In the genomic region with DNA sequence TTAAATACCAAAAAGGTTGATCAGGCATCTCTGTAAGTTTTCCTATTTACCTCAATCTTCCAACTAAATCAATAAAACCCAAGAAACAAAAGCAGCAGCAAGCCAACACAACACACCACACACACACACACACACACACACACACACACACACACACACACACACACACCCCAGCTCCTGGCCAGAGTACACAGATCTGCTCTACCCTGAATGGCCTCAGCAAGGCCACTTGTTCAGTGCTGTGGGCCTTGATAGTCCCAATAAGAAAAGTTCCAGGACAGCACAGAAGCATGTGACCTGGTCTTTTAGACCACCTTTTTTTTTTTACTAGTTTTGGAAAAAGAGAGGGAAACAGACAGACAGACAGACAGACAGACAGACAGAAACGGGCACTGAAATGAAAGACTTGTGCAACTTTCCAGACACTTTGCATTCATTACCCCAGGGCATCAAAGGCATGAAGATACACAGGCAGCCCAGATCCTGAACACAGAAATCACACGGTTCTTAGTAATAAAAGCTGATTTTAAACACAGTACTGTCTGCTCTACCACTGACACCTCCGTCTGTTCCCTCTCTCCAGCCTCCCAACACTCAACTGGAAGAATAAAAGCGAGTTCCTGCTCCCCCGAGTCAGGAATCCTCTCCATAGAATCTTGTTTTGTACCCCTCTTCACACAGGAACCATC, we compare ENCODE assay signal across 10 mouse cellular contexts. TPM values are rescaled to one million over a fixed set of nuclear protein-coding genes. Genes with fewer than 3 reads are reported as not detected.
DNase-seq lines count a peak whose midpoint lies in the region; ATAC-seq and TF ChIP-seq lines count a peak whose summit lies in the region.
"Had no signal": no experiment of that assay in that cellular context is flagged by ENCODE, and none has a peak within 500 bp of the region (broad histone marks: within the 10 kb centered on the region; RNA-seq: fewer than 3 reads in every experiment).

No protein-coding gene starts in this region.

- peak overlapping the region; percentile 61 for H3K4me2 ChIP-seq in kidney, embryonic 14.5 days (replicated peaks; ENCODE audit: low read depth, low read length)
- peak overlapping the region; percentile 79 for H3K4me2 ChIP-seq in forebrain, embryonic 14.5 days (ENCODE audit: low read length)
- peak overlapping the region; percentile 1; the same call in 1 of the 2 replicates for H3K4me2 ChIP-seq in midbrain, embryonic 11.5 days

- peak overlapping the region; percentile 86 for H3K27ac ChIP-seq in kidney, embryonic 14.5 days (ENCODE audit: low read depth, low read length)
- peak overlapping the region; percentile 62 for H3K27ac ChIP-seq in embryonic facial prominence, embryonic 10.5 days (replicated peaks)
- peak overlapping the region; percentile 48 for H3K27ac ChIP-seq in forebrain, embryonic 14.5 days (ENCODE audit: low read depth, low read length)
- no peak overlapping the region for H3K27ac ChIP-seq in midbrain, embryonic 11.5 days (ENCODE audit: low read depth, low read length)
- H3K27ac ChIP-seq: liver, embryonic 14.5 days had no signal

- H3K4me1 ChIP-seq in kidney, embryonic 14.5 days (ENCODE audit: control insufficient read depth, insufficient read depth, low read length): peaks cover 43% of the 10 kb centered on the region; the same call in 1 of the 2 replicates
- H3K4me1 ChIP-seq in embryonic facial prominence, embryonic 10.5 days: peaks cover 68% of the 10 kb centered on the region
- peaks cover 34% of the 10 kb centered on the region for H3K4me1 ChIP-seq in forebrain, embryonic 14.5 days (ENCODE audit: control insufficient read depth, insufficient read depth, low read length)
- H3K4me1 ChIP-seq in midbrain, embryonic 11.5 days (ENCODE audit: control insufficient read depth, insufficient read depth, low read length): peaks cover 42% of the 10 kb centered on the region
- no peaks in the 10 kb centered on the region; the same call in 1 of the 2 replicates for H3K4me1 ChIP-seq in lung, adult 2 months (ENCODE audit: control insufficient read depth, insufficient read depth, low read length)

- H3K27me3 ChIP-seq in kidney, embryonic 14.5 days (ENCODE audit: control insufficient read depth, insufficient read depth, low read length): no peaks in the 10 kb centered on the region
- H3K27me3 ChIP-seq in embryonic facial prominence, embryonic 10.5 days (replicated peaks; ENCODE audit: low read depth, poor library complexity, severe bottlenecking): no peaks in the 10 kb centered on the region
- no peaks in the 10 kb centered on the region for H3K27me3 ChIP-seq in forebrain, embryonic 14.5 days (replicated peaks; ENCODE audit: control insufficient read depth, insufficient read depth, low read length)
- H3K27me3 ChIP-seq in midbrain, embryonic 11.5 days (ENCODE audit: control insufficient read depth, insufficient read depth, low read length): no peaks in the 10 kb centered on the region

- peak overlapping the region; percentile 98 for H3K9ac ChIP-seq in kidney, embryonic 14.5 days (ENCODE audit: low read depth, low read length)
- peak overlapping the region; percentile 99 for H3K9ac ChIP-seq in forebrain, embryonic 14.5 days (ENCODE audit: low read length)
- no peak overlapping the region for H3K9ac ChIP-seq in midbrain, embryonic 11.5 days (ENCODE audit: low read length)
- H3K9ac ChIP-seq: liver, embryonic 14.5 days had no signal

- H3K4me3 ChIP-seq in kidney, embryonic 14.5 days (ENCODE audit: low read length): peak overlapping the region; percentile 99
- peak overlapping the region; percentile 90 for H3K4me3 ChIP-seq in embryonic facial prominence, embryonic 10.5 days
- H3K4me3 ChIP-seq in forebrain, embryonic 14.5 days (ENCODE audit: low read depth, low read length): peak overlapping the region; percentile 78
- no peak overlapping the region for H3K4me3 ChIP-seq in midbrain, embryonic 11.5 days (ENCODE audit: low read depth, low read length)
- no peak overlapping the region for H3K4me3 ChIP-seq in lung, adult 2 months (replicated peaks; ENCODE audit: extremely low read depth, low read depth, low read length)

- ATAC-seq in kidney, embryonic 14.5 days (ENCODE audit: low FRiP score, low TSS enrichment): no peak
- ATAC-seq in forebrain, embryonic 14.5 days: no peak
- no peak for ATAC-seq in midbrain, embryonic 11.5 days (ENCODE audit: low FRiP score)

- no peak for TF ChIP-seq CTCF in lung, adult 2 months (IDR thresholded peaks at IDR 0.05; ENCODE audit: insufficient read depth, low read length)

- no peaks in the 10 kb centered on the region for H3K9me3 ChIP-seq in kidney, embryonic 14.5 days (ENCODE audit: control insufficient read depth, low read length)
- no peaks in the 10 kb centered on the region for H3K9me3 ChIP-seq in embryonic facial prominence, embryonic 10.5 days
- H3K9me3 ChIP-seq in forebrain, embryonic 14.5 days (replicated peaks; ENCODE audit: control insufficient read depth, low read length): no peaks in the 10 kb centered on the region
- no peaks in the 10 kb centered on the region for H3K9me3 ChIP-seq in midbrain, embryonic 11.5 days (ENCODE audit: control insufficient read depth, low read length)

- 24% methylated on average over 5 of the region's 5 CpGs for WGBS in kidney, embryonic 14.5 days
- WGBS in embryonic facial prominence, embryonic 10.5 days: 35% methylated on average over 5 of the region's 5 CpGs
- 11% methylated on average over 5 of the region's 5 CpGs for WGBS in forebrain, embryonic 14.5 days
- WGBS in midbrain, embryonic 11.5 days: 38% methylated on average over 5 of the region's 5 CpGs
- 42% methylated on average over 5 of the region's 5 CpGs for WGBS in lung, adult 2 months

- peaks cover 29% of the 10 kb centered on the region for H3K36me3 ChIP-seq in kidney, embryonic 14.5 days (ENCODE audit: control insufficient read depth, insufficient read depth, low read length)
- peaks cover 40% of the 10 kb centered on the region for H3K36me3 ChIP-seq in embryonic facial prominence, embryonic 10.5 days (replicated peaks)
- peaks cover 20% of the 10 kb centered on the region for H3K36me3 ChIP-seq in forebrain, embryonic 14.5 days (ENCODE audit: control insufficient read depth, insufficient read depth, low read length)
- H3K36me3 ChIP-seq in midbrain, embryonic 11.5 days (ENCODE audit: control insufficient read depth, insufficient read depth, low read length): no peaks in the 10 kb centered on the region
- H3K36me3 ChIP-seq: G1E had no signal

- DNase-seq in kidney, postnatal 10 days: no peak
- no peak for DNase-seq in embryonic facial prominence, embryonic 10.5 days (ENCODE audit: low spot score)
- DNase-seq in forebrain, embryonic 14.5 days (ENCODE audit: low spot score): no peak
- no peak for DNase-seq in midbrain, embryonic 11.5 days (ENCODE audit: low spot score, missing footprints)
- no peak for DNase-seq in frontal cortex, postnatal 36 days (ENCODE audit: low spot score in 2 of 2)
- DNase-seq in gastrocnemius, adult 18-20 months (ENCODE audit: low spot score): no peak
- DNase-seq in lung, adult 2 months: no peak

- TF ChIP-seq POLR2A in lung, adult 2 months (IDR thresholded peaks at IDR 0.05; ENCODE audit: borderline replicate concordance, extremely low read depth, low read depth, low read length): no peak

RNA-seq across cellular contexts. Expression of gene Pbx1, which starts 6.9 kb away (rescaled TPM):
- polyA plus RNA-seq in kidney, embryonic 14.5 days (2014; fragmentation: Nextera tagmentation; extraction: Ambion mirVana): 107 and 120 TPM in 2 replicates
- polyA plus RNA-seq in embryonic facial prominence, embryonic 10.5 days (2016; fragmentation: Nextera tagmentation; extraction: Ambion mirVana): 37.2 and 41.6 TPM in 2 replicates
- polyA plus RNA-seq in forebrain, embryonic 14.5 days (2014; fragmentation: Nextera tagmentation; extraction: Ambion mirVana): 66.7 and 76.8 TPM in 2 replicates
- 49.3 and 57.3 TPM in 2 replicates for polyA plus RNA-seq in midbrain, embryonic 11.5 days (2014; fragmentation: Nextera tagmentation; extraction: Ambion mirVana)
- 10 to 100 TPM; 25.2 to 28.0 TPM for total RNA-seq in gastrocnemius, adult 18-20 months (2021)
- polyA plus RNA-seq in lung, adult 2 months (2012; rRNA removed): 45.2 and 56.8 TPM in 2 replicates
- polyA plus RNA-seq: G1E had no signal

Comparison
In these comparisons a context has a peak if more than half of its experiments do, and no peak if none do; other contexts are left out.
1. H3K4me2 ChIP-seq: peak in every context shown above with its lines; median percentile 79 in forebrain, embryonic 14.5 days; 61 in kidney, embryonic 14.5 days; 1 in midbrain, embryonic 11.5 days.
2. H3K4me3 ChIP-seq: peak in kidney, embryonic 14.5 days (single experiment), embryonic facial prominence, embryonic 10.5 days (single experiment) and forebrain, embryonic 14.5 days (single experiment); none in midbrain, embryonic 11.5 days (single experiment) and lung, adult 2 months (single experiment).